Mouse (Mus musculus) activated CD4-positive, CD25-positive, alpha-beta regulatory T cell, adult 4 months (primary cell): Measurements from ENCODE around the gene Gpr18. TPM values are rescaled to one million over a fixed set of nuclear protein-coding genes. Genes with fewer than 3 reads are reported as not detected.

ENCODE experiments used
- ATAC-seq: one replicate; pipeline ENCODE4 v1.8.0; 2017
- polyA plus RNA-seq, 2 experiments: library from polyadenylated mRNA; unstranded; fragments of 100-300 nt; shearing (Covaris generic); gene quantifications; one replicate each; pipeline ENCODE4 v1.2.1; 2017

Gene Gpr18
- 10 to 100 TPM; 83.8 to 86.0 TPM for polyA plus RNA-seq

DNA sequence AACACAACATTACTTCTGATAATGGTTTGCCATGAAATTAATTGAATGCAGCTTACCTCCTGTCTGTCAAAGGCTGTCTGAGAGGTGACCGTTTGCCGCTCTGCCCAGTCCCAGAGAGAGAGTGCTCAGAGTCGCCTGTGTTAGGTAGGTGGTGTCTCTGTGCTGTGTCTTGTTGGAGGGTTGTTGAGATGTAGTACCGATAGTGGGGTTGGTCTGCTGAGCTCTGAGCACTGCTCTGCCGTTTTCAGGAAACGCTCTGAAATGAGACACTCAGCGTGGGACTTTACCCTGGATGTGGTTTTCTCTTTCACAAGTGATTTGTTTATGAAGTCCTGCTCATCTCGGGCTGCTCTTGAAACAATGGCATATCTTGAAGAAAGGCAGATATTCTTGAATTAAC lies at the start of gene Gpr18:
Gene Gpr18, minus strand, starts transcription at position 161 of the 400 bp plus-strand sequence.
- peak; percentile 83 for ATAC-seq

DNA sequence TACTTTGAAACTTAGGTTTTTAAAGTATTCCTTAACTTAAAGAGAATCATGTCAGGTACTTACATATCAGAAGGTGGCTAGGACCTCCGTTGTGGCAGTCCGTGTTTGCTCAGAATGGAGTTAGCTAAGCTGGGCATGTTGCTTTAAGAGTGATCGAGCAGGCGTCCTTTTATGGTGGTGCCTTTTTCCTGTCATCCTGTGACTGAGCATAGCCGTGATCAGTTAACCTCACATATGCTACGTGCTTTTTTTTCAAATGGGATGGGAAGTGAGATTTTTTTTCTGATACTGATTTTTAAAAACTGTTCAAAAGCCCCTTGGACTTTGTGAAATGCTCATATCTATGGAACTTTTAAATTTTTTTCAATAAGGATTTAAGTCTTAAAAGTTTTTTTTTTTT lies 49.4 kb upstream of the Gpr18 start, which contains the start of gene Gpr183:
Gene Gpr183, minus strand, starts transcription at position 206 of the 400 bp plus-strand sequence.
- peak; percentile 71 for ATAC-seq

DNA sequence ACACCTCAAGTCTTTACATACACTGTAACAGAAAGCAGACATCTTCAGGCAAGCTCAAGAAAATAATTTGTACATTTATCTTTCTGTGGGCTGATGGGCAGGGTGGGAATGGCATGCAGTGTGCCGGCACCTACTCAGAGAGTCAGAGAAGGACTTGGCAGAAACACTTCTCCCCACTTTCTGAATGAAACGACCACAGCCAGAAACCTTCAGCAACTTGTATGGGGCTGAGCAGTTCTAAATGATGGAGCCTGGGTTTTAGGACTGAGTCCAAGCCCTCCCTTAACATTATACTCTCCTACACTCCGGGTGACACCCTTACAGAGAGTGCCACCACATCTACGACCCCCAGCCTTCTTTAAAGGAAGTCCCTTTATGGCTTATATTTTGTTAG lies 48.4 kb upstream of the Gpr18 start:
- no peak for ATAC-seq

DNA sequence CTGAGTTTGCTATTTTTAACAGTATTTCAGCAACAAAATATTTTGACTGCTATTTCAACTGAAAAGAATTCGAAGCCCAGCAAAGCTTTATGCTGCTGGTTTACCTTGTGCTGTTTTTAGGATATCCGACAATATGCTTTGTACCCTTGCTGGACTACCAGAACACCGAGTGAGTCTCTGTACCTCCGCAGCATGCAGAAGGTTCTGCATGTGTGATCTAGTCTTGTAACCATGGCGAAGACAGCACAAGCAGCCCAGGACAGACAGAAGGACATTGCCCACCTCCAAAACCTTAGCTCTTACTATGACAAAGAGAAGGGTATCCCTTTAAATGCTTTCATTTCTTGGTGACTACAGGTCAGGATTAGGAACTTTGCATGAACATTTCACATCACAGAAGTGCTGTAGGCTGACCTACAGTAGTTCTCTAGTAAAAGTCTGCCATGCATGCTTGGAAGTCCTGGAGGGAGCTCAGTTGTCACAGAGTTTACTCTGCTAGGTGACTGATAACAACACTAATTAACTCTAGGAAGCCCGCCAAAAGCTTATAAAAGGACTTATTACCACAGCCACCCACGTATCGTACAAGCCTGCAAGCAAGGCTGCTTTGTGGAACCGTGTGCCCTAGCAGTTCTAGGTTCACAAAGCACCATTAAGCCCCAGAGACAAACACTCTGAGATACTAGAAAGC lies 47.8 kb upstream of the Gpr18 start:
- peak; percentile 7 for ATAC-seq

DNA sequence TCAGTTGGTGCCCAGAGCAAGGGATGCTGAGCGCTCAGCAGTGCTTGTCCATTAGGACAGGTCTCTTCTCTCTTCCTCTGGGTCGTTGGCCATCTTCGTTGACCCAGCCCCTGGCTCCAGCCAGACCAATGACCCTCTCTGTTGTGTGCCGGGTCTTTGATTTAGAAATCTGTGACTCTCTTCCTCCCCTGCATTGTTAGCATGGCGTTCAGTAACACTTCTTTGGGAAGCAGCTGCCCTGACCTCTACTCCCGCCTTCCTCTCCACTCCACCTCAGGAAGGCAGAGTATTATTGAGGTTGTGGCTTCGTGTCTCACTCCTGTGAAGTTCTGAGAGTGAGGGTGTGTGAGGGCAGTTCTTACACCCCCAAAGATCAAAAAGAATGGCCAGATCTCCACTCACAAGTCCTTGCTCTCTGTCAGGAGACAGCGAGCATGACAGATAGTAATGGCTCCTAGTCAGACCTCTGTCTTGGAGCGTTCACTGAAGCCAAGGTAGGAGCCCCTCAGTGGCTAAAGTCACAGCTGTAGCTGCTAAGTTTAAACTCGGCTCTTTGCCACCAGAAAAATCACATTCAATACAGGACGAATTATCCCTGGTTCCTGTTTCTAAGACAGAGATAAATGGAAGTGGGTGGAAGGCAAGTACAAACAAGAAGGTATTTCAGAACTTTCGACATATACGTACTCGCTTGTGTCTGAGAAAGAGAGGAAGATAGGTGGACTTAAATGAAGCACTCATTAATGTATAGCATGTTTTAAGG lies 46.7 kb upstream of the Gpr18 start:
- ATAC-seq: no peak

DNA sequence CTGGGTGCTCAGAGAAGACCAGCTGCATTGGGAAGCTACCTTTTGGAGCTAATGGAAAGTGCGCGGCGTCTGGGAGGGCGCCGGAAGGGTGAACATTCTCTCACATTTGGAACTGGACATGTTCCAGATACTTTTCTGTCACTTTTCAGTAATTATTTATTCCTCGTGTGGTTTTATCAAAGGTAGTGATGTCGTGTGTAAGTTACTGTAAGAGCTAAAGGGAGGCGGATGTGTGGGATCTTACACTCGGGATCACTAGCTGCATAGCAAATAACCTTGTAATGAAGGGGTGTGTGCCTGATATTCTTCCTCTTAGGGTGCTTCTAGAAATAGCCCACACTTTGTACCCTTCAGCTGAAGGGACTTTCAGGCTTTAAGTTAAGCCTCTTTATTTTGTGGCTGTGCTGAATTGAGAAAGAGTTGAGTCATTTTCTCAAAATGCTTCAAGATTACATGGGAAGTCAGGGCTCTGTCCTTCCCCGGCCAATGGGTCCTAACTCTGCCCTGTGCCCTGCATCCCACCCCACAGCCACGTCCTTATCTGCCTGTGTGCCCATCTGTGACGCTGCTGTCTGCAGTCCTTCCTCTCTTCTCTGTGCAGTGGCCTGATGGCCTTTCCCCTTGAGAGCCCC lies 46.0 kb upstream of the Gpr18 start:
- no peak for ATAC-seq

DNA sequence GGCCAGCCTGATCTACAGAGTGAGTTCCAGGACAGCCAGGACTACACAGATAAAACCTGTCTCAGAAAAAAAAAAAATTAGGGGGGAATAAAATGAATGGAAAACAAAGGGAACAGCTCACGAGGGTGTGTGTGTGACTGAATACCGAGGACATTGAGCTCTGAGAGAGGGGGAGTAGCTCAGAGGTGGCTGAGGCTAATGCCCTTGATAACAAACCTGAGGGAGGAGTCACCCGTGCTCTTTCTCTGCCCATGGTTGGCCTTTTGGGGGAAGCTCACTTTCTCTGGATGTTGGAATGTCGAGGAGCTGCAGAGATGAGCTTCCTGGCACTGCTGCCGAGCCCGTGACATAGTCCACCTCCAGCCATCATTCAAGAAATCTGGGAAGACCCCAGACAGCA lies 45.4 kb upstream of the Gpr18 start:
- ATAC-seq: no peak

DNA sequence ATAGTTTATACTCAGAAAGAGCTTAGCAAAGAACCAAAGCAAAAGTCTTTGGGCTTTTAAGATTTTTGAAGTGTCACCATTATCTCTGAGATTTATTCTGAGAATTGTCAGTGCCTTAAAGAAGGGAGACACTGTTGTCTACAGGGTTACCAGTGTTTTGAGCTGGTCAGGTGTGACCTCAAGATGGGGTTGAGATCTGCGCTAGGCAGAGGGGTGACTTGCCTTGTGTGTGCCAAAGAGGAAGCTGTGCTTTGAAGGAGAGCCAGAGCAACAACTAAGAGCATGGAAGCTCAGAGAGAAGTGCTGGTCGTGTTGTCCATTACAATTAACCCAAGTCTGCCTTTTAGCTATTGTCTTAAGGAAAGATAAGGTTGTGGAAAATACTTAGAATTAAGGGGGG lies 45.0 kb upstream of the Gpr18 start:
- no peak for ATAC-seq

DNA sequence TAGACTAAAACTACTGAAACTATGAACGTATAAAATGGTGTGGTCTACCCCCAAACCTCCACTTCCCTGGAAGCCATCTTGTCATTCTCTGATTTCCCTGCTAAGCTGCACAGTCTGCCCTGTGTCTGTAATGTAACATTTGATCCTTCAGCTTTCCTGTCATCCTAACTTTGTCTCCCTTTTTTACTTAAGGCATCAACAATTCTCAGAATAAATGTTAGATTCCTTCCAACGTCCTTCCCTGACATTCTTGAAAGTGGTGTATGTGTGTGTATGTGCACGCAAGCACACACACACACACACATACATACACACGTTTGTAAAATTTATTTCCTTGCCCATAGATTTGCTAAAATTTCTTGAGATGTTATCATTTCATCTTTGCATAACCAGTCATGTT lies 44.5 kb upstream of the Gpr18 start:
- ATAC-seq: no peak

DNA sequence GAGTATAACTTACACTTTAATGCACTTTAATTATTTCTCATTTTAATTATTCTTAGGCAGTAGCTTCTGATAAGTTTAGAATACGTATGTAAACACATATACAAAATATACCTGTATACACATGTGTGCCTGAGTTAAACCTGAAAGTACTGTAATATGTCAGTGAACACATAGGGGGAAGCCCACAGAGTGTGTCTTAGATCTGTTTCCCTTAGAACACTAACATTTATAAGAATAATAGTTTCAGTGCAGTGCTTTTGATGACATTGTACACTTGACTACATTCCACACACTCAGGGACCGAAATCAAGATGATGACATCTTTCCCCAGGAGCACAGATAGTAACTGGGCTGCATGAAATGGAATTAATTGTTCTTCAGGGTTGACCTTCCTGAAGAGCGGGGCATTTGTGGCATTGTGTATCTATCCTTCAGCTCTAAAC lies 44.0 kb upstream of the Gpr18 start:
- no peak for ATAC-seq

DNA sequence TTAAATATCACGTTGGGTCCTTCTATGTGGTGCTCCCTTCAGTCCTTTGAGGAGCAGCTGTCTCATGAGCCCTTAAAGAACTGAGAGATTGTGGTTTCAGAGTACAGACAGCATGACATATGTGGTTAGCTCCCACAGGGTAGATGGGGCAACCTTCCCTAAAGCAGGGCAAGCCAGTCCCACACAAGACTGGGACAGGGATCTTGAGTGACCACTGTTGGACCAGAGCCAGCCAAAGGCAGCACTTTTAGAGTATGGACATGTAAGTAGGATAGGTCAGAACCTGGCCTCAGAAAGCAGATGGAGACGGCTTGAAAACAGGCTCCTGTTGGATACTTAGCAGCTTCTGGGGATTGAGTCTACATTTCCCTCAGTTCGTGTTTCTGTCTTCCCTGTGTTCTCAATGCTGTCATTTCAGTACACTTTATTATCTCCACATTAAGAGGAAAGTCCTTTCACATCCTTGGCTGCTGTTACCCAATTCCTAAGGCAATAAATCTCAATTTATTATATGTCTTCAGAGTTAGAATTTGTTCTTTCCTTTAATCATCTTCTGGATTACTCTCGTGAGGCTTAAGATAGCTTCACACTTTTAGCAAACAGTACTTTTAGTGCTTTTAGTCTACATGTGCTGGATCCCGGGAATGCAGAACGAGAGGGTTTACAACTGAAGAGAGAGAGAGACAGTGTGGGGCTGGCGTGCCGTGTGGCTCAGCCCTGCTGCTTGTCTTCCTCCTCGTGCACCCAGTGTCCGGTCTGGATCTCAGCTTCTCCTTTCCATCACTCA lies 43.4 kb upstream of the Gpr18 start:
- ATAC-seq: no peak

DNA sequence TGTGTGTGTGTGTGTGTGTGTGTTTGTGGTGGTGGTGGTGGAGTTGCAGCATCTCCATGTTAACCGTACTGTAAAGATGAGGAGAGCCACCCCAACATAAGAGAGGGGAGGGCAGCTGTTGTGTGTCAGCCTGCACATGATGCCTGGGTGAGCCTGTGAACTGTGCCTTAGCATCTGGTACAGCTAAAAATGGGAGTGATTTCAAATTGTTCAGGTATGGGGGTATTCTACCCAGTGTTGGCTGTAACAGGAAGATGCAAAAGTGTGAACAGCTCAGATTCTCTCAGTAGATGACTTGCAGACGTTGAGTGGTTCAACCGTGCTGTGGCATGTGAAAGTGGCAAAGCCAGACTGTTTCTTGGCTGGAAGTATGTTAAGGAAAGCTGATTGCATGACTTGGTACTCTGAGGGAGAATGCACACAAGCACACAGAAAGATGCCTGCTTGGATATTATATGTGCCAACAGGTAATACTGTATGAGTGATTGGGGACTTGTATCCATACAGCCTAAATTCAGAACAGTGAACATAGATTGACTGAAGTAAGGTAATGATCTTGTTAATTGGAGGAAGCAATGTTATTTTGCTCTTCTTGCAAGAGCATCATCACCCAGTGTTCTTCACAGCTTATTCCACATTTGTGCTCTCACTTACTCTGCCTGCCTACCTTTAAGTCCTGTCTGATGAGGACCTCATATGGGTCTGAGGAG lies 42.6 kb upstream of the Gpr18 start:
- no peak for ATAC-seq

DNA sequence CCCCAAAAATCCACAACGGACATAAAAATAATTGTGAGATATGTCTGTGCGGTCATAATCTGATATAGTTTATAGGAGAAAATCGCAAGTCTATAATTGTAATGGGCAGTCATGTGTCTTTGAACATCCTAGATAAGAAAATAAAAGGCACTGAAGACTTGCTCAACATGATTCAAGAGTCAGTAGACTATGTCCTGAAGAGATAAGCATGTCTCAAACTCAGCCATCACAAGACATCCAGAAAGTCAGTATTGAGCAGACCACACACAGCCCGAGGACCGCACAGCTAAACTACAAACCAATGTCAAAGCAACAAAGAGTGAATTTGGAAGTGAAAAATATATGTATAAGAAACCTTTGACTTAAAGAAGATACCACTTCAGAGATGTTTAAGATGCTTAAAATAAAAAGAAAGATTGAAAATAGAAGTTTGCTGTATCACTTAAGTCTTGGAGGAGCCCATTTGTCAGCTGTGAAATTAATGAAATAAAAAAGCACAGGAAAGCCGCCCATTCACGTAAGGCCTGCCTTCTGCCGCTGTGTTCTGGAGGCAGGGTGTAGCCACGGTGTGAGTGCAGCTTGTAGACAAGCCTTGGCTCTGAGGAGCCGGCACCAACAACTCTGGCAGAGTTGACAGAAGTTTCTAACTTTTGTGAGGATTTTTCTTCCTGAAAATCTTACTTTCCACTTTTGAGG lies 41.7 kb upstream of the Gpr18 start:
- ATAC-seq: no peak

DNA sequence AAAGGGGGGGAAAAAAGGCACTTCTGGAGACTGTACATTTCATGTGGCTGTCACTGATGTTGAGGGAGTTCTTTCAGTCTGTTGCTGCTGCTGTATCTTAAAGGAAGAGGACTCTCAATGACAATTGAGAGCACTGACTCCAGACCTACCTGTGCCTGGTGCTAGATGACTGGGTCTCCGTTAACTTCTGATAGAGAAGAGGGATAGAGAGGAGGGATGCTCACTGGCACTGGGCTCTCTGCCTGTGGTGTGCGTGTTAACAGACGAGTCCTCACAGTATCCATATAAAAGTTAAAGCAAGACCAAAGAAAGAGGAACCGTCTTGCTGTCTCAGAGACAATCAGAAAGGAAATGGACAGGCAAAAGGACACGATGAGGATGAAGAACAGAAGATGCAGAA lies 40.7 kb upstream of the Gpr18 start:
- ATAC-seq: no peak

DNA sequence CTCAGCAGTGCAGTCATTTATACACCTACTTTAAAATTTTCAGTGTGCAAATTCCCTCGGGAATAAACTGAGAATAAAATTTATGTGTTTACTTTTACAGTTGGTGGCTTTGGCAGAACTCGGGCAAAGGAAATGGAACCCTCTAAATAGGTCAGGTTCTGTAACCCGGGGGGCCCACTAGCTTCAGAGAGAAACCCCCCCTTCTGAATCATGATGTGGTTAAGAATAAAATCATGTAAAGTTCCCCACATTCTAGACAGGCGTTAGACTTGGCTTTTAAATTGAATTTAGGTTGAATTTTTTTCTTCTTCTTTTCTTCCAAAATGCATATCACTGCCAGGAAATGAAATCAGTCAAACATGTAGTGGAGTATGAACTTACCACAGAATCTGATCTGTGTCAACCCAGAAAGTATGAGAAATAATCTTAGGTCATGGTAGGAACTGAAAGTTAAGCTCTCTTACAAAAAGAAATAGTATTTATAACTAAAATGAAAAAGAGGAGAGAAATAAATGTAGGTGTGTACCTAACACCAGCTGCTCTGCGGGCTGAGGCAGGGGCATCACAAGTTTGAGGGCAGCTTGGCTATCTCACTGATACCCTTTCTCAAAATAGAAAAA lies 39.7 kb upstream of the Gpr18 start:
- no peak for ATAC-seq

DNA sequence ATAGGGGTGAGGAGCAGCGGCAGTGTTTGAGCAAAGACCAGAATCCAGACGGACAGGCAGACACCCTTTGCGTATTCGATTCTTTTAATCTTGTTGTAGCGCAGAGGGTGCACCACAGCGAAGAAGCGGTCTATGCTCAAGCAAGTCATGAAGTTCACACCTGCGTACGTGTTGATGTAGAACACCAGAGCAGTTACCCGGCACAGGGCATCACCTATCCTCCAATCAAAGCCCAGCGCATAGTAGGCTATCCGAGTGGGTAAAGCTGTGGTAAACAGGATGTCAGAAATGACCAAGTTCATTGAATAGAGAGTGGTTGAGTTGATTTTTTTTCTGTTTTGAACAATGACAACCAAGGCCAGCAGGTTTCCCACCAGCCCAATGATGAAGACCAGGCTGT lies 39.0 kb upstream of the Gpr18 start:
- peak; percentile 72 for ATAC-seq

DNA sequence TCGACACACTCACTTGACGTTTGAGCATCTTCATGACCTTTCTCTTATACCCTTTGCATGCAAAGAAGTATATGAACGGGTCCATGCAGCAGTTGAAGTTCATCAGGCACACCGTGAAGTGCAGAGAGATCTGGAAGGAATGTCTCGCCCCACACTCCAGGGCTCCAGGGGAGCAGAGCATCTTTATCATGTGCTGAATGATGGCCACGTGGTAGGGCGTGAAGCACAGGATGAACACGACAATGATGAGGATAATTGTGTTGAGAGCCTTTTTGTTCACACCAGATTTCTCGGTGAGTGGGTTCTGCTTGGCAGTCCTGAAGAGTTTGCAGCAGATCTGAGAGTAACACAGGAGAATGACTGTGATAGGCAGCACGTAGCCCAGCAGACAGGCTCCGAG lies 38.5 kb upstream of the Gpr18 start:
- no peak for ATAC-seq

DNA sequence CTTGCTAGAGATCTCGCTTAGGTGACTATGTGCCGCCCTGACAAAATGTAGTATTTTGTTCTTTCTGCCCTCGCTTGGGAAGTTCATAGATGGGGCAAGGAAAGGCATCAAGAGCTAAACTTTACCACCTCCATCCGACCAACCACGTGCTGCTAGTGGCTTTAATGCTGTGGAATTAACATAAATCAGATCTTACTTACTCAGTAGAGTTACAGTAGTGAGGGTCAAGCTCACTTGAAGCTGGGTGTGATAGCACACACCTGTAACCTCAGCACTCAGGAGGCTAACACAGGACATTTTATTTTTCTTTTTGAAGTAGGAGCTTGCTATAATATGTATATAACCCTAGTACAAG lies 36.4 kb upstream of the Gpr18 start:
- ATAC-seq: no peak

DNA sequence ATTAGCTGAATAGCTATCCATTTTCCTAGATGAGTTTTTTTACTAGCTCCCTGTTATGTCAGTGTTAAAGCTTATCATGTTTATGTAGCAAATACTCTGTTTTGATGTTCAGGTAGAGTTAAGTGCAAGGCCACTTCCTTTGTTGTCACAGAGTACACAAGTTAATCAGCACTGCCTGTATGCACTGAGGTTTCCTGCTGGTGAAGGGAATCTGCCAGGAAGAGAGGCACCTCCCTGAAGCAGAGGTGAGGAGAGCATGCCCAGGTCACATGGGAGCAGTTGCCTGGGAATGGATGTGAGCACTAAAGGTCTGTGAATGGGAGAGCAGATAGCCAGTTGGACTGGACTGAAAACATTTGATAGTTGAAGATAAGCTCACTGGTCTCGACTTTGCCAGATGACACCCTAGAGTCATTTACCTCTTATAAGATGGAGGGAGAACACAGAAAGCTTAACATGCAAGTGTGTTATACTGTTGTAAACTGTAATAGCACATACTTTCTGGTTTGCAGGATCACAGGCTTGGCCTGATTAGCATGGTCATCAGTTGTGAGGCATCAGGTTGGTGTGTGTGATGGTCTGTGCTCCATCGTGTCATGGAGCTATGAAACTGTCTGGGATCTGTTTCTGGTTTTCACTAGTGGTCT lies 35.9 kb upstream of the Gpr18 start:
- peak; percentile 26 for ATAC-seq

DNA sequence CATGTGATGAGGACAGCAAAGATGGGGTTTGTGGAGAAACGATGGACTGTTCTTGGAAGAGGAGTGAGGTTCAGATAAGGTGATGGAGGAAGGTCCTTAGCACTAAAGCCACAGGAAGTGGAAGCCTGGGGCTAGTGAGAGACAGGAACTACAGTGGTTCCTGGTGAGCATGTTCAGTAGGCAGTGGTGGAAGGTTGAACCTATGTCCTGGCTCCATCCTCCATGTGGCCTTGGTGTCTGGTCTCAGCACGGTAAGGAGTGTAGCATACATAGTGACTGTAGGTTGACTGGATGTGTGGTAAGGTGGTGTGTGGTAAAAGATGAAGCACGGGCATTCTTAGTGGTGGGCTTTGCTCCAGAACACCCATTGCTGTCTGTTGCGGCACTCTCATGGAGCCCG lies 34.3 kb upstream of the Gpr18 start:
- no peak for ATAC-seq

DNA sequence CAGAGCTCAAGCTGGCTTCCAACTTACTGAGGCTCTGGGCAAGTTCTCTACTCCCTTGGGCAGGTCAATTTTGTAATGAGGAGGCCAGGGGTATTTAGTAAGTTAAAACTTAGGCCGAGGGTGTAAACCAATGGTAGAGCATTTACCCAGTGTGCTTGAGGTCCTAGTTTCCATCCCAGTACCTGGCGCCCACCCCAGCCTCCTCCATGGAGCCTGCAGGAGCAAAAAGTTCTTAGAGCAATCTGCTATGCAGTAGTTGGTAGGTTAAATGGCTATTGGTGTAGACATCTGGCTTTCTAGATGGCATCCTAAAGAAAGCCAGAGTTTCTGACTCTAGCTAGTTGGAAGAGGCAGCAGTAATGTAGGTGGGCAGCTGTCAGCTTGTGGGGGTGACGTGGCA lies 33.9 kb upstream of the Gpr18 start:
- ATAC-seq: no peak
